Mouse (Mus musculus): ENCODE data around the gene Actr10. TPM values are rescaled to one million over a fixed set of nuclear protein-coding genes. Genes with fewer than 3 reads are reported as not detected.

Gene Actr10
- polyA plus RNA-seq, 1 experiment: 82.0 TPM

- TF ChIP-seq POLR2A (IDR thresholded peaks at IDR 0.05; ENCODE audit: extremely low read depth, insufficient read depth, low read length) (no peak), CTCF (IDR thresholded peaks at IDR 0.05; ENCODE audit: extremely low read depth, insufficient read depth, low read length) (no peak)
- Histone ChIP-seq H3K4me3 (ENCODE audit: insufficient read depth, low read length) (no peak overlapping the region), H3K27ac (ENCODE audit: insufficient read depth, low read length) (no peak overlapping the region), H3K4me1 (ENCODE audit: control insufficient read depth, insufficient read depth, low read length) (0 out of 2 replicates have a peak, but pooled peaks cover 1% of the 10 kb centered on the region)
Measured at GRCm38 (mm10) chr12:70907651-70908050, 30.0 kb upstream of the Actr10 start.

- Histone ChIP-seq H3K27ac (ENCODE audit: insufficient read depth, low read length) (no peak overlapping the region), H3K4me3 (ENCODE audit: insufficient read depth, low read length) (no peak overlapping the region), H3K4me1 (ENCODE audit: control insufficient read depth, insufficient read depth, low read length) (0 out of 2 replicates have a peak, but pooled peaks cover 1% of the 10 kb centered on the region)
- no peak for TF ChIP-seq CTCF (IDR thresholded peaks at IDR 0.05; ENCODE audit: extremely low read depth, insufficient read depth, low read length)
- TF ChIP-seq POLR2A (IDR thresholded peaks at IDR 0.05; ENCODE audit: extremely low read depth, insufficient read depth, low read length): no peak
Measured at GRCm38 (mm10) chr12:70908076-70908475, 29.6 kb upstream of the Actr10 start.

GRCm38 (mm10) chr12:70910241-70910720, 27.4 kb upstream of the Actr10 start:
- H3K4me1 ChIP-seq (ENCODE audit: control insufficient read depth, insufficient read depth, low read length): 0 out of 2 replicates have a peak, but pooled peaks cover 1% of the 10 kb centered on the region
- no peak overlapping the region for H3K27ac ChIP-seq (ENCODE audit: insufficient read depth, low read length)
- peak; percentile 73 for TF ChIP-seq CTCF (IDR thresholded peaks at IDR 0.05; ENCODE audit: extremely low read depth, insufficient read depth, low read length)
- no peak for TF ChIP-seq POLR2A (IDR thresholded peaks at IDR 0.05; ENCODE audit: extremely low read depth, insufficient read depth, low read length)
- no peak overlapping the region for H3K4me3 ChIP-seq (ENCODE audit: insufficient read depth, low read length)

- Histone ChIP-seq H3K27ac (ENCODE audit: insufficient read depth, low read length) (no peak overlapping the region), H3K4me3 (ENCODE audit: insufficient read depth, low read length) (no peak overlapping the region), H3K4me1 (ENCODE audit: control insufficient read depth, insufficient read depth, low read length) (0 out of 2 replicates have a peak, but pooled peaks cover 1% of the 10 kb centered on the region)
- TF ChIP-seq CTCF (IDR thresholded peaks at IDR 0.05; ENCODE audit: extremely low read depth, insufficient read depth, low read length) (peak; percentile 97), POLR2A (IDR thresholded peaks at IDR 0.05; ENCODE audit: extremely low read depth, insufficient read depth, low read length) (no peak)
Measured at GRCm38 (mm10) chr12:70911029-70911428, 26.6 kb upstream of the Actr10 start.

GRCm38 (mm10) chr12:70911676-70912379, 25.8 kb upstream of the Actr10 start:
- no peak overlapping the region for H3K27ac ChIP-seq (ENCODE audit: insufficient read depth, low read length)
- no peak overlapping the region for H3K4me3 ChIP-seq (ENCODE audit: insufficient read depth, low read length)
- no peak for TF ChIP-seq CTCF (IDR thresholded peaks at IDR 0.05; ENCODE audit: extremely low read depth, insufficient read depth, low read length)
- TF ChIP-seq POLR2A (IDR thresholded peaks at IDR 0.05; ENCODE audit: extremely low read depth, insufficient read depth, low read length): no peak
- 0 out of 2 replicates have a peak, but pooled peaks cover under 1% of the 10 kb centered on the region for H3K4me1 ChIP-seq (ENCODE audit: control insufficient read depth, insufficient read depth, low read length)

GRCm38 (mm10) chr12:70913429-70913828, 24.2 kb upstream of the Actr10 start:
- no peaks in the 10 kb centered on the region for H3K4me1 ChIP-seq (ENCODE audit: control insufficient read depth, insufficient read depth, low read length)
- no peak overlapping the region for H3K4me3 ChIP-seq (ENCODE audit: insufficient read depth, low read length)
- H3K27ac ChIP-seq (ENCODE audit: insufficient read depth, low read length): no peak overlapping the region
- TF ChIP-seq POLR2A (IDR thresholded peaks at IDR 0.05; ENCODE audit: extremely low read depth, insufficient read depth, low read length) (no peak), CTCF (IDR thresholded peaks at IDR 0.05; ENCODE audit: extremely low read depth, insufficient read depth, low read length) (peak; percentile 65)

- H3K4me1 ChIP-seq (ENCODE audit: control insufficient read depth, insufficient read depth, low read length): no peaks in the 10 kb centered on the region
- TF ChIP-seq CTCF (IDR thresholded peaks at IDR 0.05; ENCODE audit: extremely low read depth, insufficient read depth, low read length): peak; percentile 56; the same call in 1 of the 2 replicates
- no peak for TF ChIP-seq POLR2A (IDR thresholded peaks at IDR 0.05; ENCODE audit: extremely low read depth, insufficient read depth, low read length)
- no peak overlapping the region for H3K4me3 ChIP-seq (ENCODE audit: insufficient read depth, low read length)
- no peak overlapping the region for H3K27ac ChIP-seq (ENCODE audit: insufficient read depth, low read length)
Measured at GRCm38 (mm10) chr12:70914387-70914786, 23.3 kb upstream of the Actr10 start.

GRCm38 (mm10) chr12:70929781-70930180, 7.9 kb upstream of the Actr10 start:
- no peaks in the 10 kb centered on the region for H3K4me1 ChIP-seq (ENCODE audit: control insufficient read depth, insufficient read depth, low read length)
- no peak for TF ChIP-seq POLR2A (IDR thresholded peaks at IDR 0.05; ENCODE audit: extremely low read depth, insufficient read depth, low read length)
- no peak for TF ChIP-seq CTCF (IDR thresholded peaks at IDR 0.05; ENCODE audit: extremely low read depth, insufficient read depth, low read length)
- no peak overlapping the region for H3K27ac ChIP-seq (ENCODE audit: insufficient read depth, low read length)
- no peak overlapping the region for H3K4me3 ChIP-seq (ENCODE audit: insufficient read depth, low read length)

- peaks cover 5% of the 10 kb centered on the region for H3K4me1 ChIP-seq (ENCODE audit: control insufficient read depth, insufficient read depth, low read length)
- TF ChIP-seq POLR2A (IDR thresholded peaks at IDR 0.05; ENCODE audit: extremely low read depth, insufficient read depth, low read length): no peak
- no peak for TF ChIP-seq CTCF (IDR thresholded peaks at IDR 0.05; ENCODE audit: extremely low read depth, insufficient read depth, low read length)
- H3K4me3 ChIP-seq (ENCODE audit: insufficient read depth, low read length): peak overlapping the region; percentile 100
- peak overlapping the region; percentile 84 for H3K27ac ChIP-seq (ENCODE audit: insufficient read depth, low read length)
Measured at GRCm38 (mm10) chr12:70937150-70937549, 507 bp upstream of the Actr10 start.

- no peak overlapping the region for H3K27ac ChIP-seq (ENCODE audit: insufficient read depth, low read length)
Measured at GRCm38 (mm10) chr12:70940806-70941205, 3.1 kb downstream of the Actr10 start.

More at GRCm38 (mm10) chr12:70940806-70941205, 3.1 kb downstream of the Actr10 start:
- Histone ChIP-seq H3K4me3 (ENCODE audit: insufficient read depth, low read length) (no peak overlapping the region), H3K4me1 (ENCODE audit: control insufficient read depth, insufficient read depth, low read length) (peaks cover 5% of the 10 kb centered on the region)
- TF ChIP-seq POLR2A (IDR thresholded peaks at IDR 0.05; ENCODE audit: extremely low read depth, insufficient read depth, low read length) (no peak), CTCF (IDR thresholded peaks at IDR 0.05; ENCODE audit: extremely low read depth, insufficient read depth, low read length) (no peak)

All from cortical plate, adult 2 months (tissue).